Mouse (Mus musculus) gastrocnemius, postnatal 25 days (tissue): ENCODE measurements around the gene Zc3h12a. TPM values are rescaled to one million over a fixed set of nuclear protein-coding genes. Genes with fewer than 3 reads are reported as not detected.
A peak's percentile ranks its signal among the peaks of the same experiment; 100 is the strongest.

Source experiments
- DNase-seq: peaks from one replicate; pipeline ENCODE4 v3.0.0; 2022
- total RNA-seq, 2 experiments: library from RNA; stranded (reverse); gene quantifications; 1 replicate in 1 of 2; 2 replicates in 1 of 2; pipeline ENCODE4 v1.2.3; 2021

Zc3h12a gene
- total RNA-seq, 2 experiments from 2014 or later = 2.3 to 2.9 TPM

DNA sequence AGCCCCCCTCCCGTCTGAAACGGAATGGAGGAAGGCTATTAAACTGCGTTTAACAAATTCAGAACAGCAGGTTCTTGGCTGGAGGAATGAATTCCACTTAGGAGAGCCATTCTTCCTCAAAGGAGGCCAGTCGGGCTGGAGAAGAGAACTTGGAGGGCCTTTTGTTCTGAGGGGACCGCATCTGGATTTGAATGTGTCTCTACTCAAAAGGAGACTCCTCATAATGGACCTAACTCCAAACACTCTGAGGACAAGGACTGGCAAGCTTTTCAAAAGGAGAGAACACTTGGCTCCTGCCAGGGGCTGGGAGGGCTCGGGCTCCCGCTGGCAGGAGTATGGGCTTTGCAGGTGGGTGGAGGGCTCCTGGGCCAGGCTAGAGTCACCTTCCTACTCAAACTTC, 17.0 kb upstream of the Zc3h12a start:
- DNase-seq = no peak

DNA sequence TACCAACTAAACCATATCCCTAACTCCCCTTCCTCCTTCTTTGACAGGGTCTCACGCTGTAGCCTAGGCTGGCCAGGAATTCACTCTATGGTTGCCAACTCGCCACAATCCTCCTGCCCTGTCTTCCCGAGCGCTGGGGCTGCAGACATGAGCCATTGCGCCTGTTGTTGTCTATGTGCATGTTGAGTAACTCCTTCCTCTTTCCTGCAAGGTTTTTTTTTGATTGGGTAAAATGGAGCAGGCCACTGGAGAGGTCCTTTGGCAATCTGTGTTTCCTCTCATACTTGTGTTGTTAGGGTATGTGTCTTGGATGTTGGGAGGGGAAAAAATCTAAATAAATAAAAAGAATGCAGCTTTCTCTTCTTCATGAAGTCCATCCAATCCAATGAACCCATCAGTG, 16.6 kb upstream of the Zc3h12a start:
- no peak for DNase-seq

DNA sequence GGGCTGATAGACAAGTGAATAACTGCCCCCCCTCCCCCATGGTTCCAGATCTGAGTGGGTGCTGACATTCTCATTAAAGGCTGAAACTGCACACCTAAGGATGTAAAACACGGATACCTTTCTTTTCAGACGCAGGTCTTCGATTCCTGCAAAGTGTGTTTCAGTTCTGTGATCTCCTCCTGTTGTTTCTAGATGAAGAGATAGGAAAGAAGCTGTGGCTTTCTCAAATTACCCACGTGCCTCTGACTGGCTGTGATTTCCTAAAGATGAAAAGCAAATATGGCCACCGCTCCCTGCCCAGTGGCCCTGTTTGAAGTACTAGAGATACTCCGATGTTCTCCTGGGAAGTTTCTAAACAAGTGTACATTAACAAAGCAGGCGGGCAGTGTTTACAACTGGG, 10.7 kb upstream of the Zc3h12a start:
- DNase-seq = no peak

DNA sequence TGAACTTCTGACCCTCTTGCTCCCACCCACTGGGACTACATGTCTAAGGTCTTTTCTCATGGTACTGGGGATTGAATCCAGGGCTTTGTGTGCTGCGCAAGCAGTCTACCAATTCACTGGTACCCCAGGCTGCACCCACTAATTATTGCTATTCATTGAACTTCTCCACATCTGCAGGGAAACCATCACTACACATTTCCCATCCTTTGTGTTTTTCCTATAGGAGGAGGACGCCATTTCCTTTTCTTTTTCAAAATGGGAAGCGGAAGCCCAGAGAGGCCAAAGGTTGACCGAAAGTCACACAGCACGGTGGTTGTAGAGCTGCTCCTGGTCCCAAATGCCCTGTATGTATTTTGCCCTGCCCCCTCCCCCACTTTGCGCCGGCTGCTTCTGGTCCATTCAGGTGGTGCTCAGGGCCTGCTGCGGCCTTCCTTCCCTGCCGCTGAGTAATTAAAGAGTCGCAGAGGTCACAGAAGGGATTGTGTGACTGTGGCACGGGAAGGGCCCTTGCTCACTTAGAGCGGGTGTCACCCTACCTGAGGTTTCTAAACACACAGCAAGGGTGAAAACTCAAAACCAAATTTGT, 8.8 kb upstream of the Zc3h12a start:
- DNase-seq = no peak

DNA sequence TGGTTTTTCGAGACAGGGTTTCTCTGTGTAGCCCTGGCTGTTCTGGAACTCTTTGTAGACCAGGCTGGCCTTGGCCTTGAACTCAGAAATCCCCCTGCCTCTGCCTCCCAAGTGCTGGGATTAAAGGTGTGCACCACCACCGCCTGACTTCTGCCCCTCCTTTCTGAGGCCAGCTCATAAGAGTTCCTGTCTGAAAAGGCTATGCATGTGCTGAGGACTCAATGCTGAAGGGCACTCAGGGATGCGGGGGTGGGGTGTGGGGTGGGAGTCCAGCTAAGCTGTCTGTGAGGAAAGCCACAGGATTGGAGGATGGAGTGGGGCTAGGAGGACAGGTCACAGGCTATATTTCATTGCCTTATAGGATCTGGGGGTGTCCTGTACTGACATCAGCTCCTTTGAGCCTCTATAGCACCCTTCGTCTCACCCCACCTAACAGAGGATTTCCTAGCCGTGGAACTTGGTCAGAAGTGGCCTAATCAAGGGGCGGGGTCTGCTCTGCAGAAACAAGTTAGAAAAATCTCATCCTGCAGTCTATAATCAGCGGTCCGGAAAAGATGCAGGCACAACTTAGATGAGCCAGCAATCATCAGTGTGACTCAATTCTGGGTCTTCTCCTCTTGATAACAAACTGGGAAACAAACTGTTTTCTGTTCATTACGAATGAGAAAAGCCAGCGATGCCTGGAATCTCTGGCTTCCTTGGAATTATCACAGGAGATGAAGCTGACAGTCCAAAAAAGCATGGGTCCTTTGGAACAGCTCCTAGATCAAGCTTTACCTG, 7.6 kb upstream of the Zc3h12a start:
- no peak for DNase-seq

DNA sequence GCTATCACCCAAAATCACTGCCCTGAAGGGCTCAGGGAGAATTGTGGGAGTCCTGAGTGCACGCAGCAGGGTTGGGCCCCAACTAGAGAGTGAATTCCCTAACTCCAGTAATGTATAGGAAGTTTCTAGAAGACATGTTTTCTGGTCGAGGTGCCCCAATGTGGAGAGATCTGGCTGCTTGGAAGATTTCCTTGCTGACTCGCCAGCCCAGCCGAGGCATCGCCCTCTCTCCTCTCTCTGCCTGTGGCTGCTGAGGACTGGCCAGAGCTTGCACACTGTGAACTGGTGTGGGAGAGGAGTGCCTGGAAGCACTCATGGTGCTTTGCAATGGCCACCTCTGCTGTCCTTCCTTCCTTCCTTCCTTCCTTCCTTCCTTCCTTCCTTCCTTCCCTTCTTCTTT, 7.0 kb upstream of the Zc3h12a start:
- no peak for DNase-seq

DNA sequence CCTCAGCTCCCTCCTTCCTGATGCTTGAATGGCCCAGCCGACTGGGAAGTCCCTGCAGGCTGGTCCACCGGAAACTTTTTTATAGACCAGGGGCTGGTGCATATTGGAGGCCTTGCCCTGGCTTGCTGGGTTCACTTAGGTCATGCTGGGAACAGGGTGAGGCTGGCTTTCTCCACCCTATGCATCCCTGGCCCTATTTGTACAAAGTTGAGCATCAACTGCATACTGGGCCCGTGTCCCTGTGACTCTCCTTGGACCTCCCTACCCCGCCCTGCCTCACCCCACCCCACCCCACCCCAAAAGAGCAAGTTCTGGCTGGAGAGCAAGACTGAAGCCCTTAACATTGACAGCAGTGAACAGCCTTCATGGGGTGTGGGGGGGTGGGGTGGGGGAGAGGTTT, 6.6 kb upstream of the Zc3h12a start:
- DNase-seq = no peak

DNA sequence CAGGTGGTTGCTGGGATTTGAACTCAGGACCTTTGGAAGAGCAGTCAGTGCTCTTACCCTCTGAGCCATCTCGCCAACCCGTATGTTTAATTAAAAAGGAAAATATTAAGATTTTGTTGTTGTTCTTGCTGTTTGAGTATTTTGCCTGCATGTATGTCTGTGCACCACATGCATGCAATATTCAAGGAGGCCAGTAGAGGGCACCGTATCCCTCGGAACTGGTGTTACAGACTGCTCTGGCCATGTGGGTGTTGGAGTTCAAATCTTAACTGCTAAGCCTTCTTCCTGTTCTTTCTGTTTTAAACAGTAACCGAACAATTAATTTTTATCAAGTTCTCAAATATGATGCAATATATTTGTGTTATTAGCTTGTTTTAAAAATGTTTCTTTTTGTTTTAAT, 4.8 kb upstream of the Zc3h12a start:
- DNase-seq = no peak

DNA sequence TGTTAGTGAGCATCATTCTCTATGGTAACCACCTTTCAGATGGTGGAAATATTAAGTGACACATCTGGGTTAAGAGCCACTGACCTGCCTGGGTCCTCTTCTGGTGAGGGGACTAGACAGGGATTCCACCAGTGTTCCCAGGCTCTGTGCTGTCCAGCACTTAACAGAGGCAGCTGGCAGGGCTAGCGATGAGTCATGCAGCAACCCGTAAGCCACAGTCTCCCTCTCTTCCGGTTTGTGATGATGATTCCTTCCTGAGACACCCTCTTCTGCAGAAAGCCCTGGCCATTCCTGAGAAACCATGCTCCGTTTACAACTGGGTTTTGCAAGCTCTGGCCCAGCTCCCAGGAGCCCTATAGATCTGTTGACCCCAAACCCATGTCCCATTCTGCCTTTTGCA, 3.9 kb upstream of the Zc3h12a start:
- peak; percentile 48 for DNase-seq

DNA sequence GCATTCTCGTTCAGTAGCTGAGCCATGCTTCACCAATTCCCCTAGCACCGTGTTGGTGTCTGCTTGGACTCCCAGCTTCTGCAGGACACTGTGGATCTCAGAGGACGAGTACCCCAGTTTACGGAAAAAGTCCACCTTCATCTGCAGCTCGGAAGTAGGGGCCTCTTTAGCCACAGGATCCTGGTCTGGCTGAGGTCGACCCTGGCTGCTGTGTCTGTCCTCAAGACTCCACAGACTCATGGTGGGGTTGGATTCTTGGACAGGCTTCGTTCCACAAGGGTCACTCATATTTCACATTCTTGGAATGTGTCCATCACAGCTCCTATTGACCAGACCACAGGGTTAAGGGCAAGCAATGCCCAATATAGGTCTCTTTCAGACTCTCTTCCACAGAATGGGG, 879 bp downstream of the Zc3h12a start:
- DNase-seq = no peak

DNA sequence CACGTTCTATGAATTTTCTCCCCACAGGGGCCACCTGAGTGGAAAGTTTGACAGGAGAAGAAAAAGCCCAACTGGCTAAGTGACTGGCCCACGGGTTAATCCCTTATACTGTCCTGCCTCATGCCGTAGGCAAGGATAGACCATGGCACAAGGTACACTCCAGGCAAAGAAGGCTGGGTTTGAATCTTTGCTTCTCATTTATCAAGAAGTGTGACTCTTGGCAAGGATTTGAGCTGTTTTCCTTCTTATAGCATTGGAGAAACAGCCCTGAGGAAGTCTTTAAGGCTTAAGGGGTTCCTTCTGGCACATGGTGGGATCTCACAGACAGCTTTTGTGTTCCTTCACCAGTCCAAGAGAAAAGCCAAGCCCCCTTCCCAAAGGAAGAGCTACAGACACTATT, 1.5 kb downstream of the Zc3h12a start:
- DNase-seq = no peak

DNA sequence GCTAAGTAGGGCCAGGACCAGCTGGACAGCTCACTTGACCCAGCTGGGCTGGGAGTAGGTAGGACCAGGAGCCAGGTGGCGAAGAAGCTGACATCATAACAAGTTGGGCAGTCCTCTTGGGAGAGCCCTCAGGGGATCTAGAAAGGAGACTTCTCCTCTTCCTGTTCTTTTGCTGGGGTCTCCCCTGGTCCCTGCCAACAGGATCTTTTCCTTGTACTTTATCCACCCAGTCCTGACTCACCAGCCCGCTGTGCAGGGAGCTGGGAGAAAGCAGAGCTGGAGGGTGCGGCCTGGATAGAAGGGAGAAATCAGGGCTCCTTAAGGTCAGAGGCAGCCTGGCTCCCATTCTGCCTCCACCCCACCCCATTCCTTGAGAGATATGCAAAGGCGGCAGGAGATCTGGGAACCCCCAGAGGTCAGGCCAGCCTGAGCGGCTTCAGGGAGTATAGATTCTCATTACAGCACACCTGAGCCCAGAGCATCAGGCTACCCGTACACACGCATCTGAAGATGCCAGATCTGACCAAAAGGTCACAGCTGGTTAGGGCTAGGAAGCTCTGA, 2.2 kb downstream of the Zc3h12a start:
- DNase-seq = peak; percentile 23

DNA sequence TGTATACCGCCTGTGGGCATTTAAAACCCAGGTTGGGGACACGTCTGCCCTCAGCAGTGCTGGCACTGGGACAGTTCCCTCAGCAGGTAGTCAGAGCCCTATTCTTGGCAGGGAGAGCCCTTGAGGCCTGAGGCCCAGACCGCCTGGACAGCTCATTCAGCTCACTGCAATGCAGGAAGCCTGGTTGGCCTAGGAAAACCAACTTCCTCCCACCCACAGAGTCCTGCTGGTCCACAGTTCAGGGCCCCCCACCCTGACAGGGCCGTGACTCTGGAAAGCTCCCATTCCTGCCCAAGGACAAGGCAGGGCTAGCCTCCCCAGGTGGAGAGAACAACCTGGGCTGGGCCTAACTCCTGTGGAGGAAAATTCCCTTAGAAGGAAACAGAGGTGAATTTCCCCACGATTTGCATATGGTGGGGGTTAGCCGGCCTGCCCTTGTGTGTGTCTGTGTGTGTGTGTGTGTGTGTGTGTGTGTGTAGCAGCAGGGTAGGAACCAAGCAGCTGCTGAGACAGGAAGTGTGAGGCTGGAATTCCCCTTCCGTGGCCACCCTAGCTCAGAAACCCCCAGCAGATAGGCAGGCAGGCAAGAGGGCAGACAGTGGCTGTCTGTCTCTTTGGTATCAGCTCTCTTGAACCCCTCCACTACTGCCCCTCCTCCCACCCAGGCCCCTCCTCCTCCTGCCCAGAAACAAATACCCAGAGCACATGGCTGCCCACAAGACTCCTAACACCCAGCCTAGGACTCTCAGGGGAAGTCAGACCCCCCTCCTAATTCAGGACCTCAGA, 3.0 kb downstream of the Zc3h12a start:
- DNase-seq = peak; percentile 26

DNA sequence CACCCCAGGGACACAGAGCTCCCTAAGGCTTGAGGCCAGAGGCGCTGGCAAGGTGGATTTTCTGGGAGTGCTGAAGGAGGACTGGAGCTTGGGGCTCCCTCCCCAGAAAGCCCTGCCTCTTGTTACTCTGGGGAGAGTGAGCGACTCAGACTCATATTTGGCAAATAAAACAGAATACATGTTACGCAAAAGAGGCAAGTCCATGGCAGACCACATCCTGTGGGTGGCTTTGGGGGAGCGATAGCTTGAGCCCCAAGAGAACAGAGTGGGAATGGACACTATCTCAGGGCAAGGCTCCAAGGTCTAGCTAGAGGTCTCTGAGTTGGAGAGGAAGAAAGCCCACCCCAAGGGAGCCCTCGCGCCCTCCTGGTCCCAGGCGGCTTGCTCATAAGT, 4.4 kb downstream of the Zc3h12a start:
- DNase-seq = no peak

DNA sequence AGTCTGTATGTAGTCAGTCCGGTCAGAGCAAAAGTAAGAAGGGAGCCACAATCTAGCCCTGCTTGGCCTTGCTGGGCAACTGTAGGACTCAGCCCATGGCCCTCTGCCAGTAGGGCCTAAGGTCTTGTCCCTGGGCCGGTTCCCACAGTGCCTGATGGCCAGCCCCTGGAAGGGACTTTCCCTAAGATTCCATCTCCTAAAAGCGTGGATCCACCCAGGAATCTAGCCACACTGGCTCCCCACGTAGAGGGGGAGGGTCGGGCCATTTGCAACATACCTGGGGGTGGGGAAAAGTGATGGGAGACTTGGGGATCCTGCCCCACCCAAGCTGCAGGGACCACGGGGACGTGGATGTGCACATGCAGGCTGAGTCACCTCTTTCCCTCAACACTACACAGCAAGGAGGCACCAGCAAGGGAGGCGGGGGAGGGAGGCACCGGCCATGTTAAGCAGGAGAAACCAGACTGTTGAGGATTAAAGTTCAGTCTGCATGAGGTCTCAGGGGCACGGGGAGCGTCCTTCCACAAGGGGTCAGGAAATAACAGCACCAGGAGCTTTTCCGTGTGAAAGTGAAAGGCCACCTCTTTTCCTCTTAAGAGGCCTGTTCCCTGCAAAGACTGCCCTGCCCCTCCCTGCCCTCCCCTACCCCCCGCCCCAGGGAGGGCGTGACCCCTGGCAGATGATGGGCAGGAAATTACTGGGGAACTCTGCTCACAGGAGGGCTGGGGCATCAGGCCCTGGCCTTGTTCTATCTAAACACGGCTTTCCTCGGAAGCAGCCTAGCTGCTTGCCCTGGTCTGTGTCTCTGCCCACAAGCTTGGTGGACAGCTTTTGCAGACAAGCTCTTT, 5.0 kb downstream of the Zc3h12a start:
- peak; percentile 77 for DNase-seq

DNA sequence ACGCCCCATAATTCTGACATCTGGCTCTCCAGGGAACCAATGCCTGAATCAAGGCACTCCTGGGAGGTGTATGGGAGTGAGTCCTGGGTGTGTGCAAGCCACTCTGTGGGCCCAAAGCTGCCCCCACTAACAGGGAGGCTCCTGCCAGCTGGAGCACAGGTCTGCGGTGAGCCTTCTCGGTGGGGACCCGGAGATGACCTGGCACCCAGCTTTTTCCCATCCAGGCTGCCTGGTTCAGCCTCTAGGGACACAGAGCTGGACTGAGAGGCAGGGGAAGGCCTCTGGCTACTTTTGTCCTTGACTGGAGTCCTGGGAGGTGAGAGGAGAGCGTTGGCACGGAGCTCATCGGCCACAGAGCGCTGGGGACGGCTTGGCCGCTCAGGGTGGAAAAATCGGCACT, 7.9 kb downstream of the Zc3h12a start:
- no peak for DNase-seq

DNA sequence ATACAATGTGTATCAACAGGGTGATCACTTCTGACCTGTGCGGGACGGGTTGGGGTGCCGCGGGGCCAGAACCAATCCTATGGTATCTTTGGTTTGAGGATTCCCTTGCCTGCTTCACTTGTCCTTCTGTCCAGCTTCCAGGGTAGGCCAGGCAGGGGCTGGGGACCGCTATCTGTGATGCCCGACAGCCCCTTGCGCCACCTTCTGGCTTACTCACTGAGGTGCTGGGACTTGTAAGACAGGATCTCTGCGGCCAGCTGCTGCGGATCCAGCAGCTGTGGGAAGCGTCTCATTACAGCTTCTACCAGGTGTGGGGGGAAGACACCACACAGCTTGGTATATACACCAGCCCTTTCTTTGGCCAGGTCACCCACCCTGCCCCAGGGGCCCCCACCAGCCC, 8.6 kb downstream of the Zc3h12a start:
- no peak for DNase-seq

DNA sequence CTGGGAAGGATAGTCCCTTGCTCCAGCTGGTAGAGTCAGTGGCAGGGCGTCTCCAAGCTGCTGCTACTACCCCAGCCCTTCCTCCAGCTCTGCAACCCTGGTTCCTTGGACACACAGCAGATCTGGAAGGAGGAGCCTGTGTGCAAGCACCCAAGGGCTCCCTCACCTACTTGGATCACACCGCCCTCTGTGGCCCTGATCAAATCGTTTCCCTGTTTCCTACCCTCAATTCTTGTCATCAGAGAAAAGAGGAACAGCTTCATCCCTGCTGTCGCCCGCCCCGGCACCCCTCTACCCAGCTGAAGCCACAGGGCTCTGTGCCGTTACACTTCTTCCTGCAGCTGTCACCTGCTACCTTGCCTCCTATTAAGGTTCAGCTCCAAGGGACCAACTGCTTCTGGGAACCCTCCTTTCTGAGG, 9.7 kb downstream of the Zc3h12a start:
- DNase-seq = no peak

DNA sequence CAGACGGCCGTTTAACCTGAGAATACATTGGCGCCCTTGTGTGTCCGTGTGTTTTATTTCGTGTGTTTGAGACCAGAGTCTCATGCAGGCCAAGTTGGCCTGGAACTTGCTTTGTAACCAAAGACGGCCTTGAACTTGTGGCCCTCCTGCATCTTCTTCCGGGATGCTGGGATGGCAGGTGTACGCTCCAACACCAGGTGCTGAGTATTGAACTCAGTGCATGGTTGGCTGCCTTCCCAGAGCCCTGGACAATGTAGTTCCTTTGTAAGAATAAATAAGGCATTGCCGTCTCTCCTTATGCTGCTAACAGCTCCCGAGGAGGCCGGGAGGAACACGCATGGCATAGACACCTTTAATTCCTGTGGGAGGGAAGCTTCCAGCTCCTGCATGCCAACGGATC, 10.7 kb downstream of the Zc3h12a start:
- DNase-seq = no peak

DNA sequence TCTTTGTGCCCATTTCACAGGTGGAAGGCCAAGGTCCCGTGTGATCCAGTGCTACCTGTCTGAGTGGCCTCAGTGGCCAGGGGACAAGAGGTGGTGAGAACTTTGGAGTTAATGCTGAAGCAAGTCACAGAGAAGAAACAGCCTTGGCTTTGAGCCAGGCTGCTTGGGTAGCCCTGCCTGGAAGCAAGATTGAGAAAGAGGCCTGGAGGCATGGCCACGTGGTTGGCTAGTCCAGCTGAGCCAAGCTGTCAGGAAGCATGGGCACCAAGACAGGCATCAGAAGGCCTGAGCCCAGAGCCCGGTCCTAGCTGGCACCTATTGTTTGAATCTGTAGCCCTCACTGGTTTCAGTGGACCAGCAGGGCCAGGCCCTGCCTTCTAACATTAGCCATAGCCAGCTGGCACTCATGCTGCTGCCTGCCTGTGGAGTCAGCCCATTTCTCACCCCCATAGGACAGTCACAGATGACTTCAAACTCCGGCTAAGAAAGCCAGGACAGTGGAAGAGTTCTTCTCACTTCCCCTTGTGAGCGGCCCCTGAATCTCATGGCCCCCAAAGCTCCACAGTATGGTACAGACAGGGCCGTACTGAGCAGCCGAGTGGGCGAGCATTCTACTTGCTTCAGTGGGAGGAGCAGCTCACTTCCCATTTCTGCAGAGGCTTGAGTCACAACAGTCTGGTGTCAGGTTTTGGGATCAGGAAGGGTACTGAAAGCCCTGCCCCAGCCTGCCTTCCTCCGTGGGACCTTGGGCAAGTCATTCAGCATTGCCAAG, 11.4 kb downstream of the Zc3h12a start:
- peak; percentile 70 for DNase-seq

DNA sequence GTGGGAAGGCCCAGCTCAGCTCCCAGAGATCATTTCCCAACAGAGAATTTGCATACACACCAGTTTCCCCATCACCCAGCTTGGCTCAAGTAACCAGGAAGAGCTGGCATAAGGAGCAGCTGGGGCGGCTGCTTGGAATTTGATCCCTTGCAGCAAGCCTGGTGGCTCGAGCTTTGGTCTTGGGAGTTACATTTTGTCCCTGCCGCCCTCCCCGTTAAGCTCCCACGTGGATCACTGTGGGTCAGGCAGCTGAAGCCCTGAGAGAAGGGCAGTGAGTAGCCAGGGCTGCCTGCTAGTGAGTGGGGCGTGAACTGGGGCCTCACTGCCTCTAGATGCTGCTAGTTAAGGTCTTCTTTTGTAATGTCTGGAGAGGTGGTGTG, 11.9 kb downstream of the Zc3h12a start:
- DNase-seq = peak; percentile 75
